Mouse (Mus musculus): ENCODE results near the gene Plcxd1. TPM values are rescaled to one million over a fixed set of nuclear protein-coding genes. Genes with fewer than 3 reads are reported as not detected.
"Not testable (repeated sequence)": the region's sequence is repeated elsewhere in the genome, so short reads cannot be mapped to it uniquely, and the experiment has no call there.

The Plcxd1 gene
- polyA plus RNA-seq (2016; fragmentation: Nextera tagmentation; extraction: Ambion mirVana), result 0.84 and 1.1 TPM in 2 replicates

- Histone ChIP-seq H3K27ac (no peak within 1 kb of the TSS), H3K9me3 (no peaks in the 10 kb centered on the region), H3K4me3 (peak within 1 kb of the TSS; percentile 59), H3K36me3 (peaks cover 27% of the 10 kb centered on the region), H3K27me3 (ENCODE audit: insufficient read depth, poor library complexity, severe bottlenecking) (peaks cover 34% of the 10 kb centered on the region), H3K4me1 (peaks cover 27% of the 10 kb centered on the region)
- 4% methylated on average over 25 of the region's 25 CpGs for WGBS
- DNase-seq (ENCODE audit: low spot score), result no peak
Observed at GRCm38 (mm10) chr5:110099656-110100580, at the start of gene Plcxd1. Plcxd1 (plus strand) TSS chr5:110099969.

DNA sequence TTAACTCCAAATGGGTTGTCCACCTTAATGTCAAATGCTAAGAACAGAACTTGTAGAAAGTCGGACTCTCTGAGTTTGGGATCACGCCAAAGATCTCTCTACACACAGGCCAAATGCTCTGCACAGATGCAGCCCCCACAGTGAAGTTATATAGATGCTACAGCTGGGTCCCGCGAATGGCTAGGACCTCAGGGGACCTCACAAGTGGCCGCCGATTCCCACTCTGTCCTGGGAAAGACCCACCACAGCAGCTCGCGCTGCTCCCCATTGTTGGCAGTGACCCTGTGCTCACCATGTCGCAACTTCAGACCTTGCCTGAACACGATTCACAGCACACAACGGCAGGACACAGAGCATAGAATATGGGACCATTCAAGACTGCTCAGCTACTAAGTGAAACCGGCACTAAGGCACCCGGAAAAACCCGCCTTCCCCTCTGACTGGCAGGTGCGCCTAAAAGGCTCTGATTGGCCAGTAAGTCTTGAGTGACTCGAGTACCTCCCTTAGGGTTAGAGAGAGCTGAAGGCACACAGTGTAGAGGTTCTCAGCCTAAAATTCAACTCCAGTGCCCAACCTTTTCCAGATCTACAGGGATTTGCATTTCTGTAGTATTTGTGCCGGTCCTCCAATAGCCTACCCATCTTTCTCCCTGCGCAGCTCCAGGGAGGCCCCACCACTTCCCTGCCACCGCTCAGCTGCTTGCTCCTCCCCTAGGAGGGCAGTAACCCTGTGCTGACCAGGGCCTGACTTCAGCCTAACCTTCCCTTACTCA, 41.9 kb upstream of the Plcxd1 start:
- H3K27ac ChIP-seq, result peak overlapping the region; percentile 86
- H3K4me1 ChIP-seq, result no peaks in the 10 kb centered on the region
- no peaks in the 10 kb centered on the region for H3K9me3 ChIP-seq
- peak overlapping the region; percentile 77 for H3K4me3 ChIP-seq
- peak; percentile 92 for DNase-seq (ENCODE audit: low spot score)
- no peaks in the 10 kb centered on the region for H3K27me3 ChIP-seq (ENCODE audit: insufficient read depth, poor library complexity, severe bottlenecking)
- WGBS, result 1% methylated on average over 19 of the region's 19 CpGs
- H3K36me3 ChIP-seq, result no peaks in the 10 kb centered on the region

DNA sequence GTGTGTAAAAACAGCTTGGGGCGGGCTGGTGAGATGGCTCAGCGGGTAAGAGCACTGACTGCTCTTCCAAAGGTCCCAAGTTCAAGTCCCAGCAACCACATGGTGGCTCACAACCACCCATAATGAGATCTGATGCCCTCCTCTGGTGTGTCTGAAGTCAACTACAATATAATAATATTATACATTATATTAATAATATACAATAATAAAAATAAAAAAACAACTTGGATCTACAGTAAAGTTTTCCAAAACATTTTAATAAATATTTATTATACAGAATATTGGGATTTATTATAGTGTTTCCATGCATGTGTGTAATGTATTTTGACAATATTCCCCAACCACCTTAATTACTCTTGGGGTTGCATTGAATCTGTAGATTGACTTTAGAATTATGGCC, 27.4 kb upstream of the Plcxd1 start, which contains the start of gene Gm17655:
Gm17655 (minus strand) TSS at position 101 of the 400 bp plus-strand sequence.
- not testable (repeated sequence) for H3K4me1 ChIP-seq; H3K27ac ChIP-seq; H3K27me3 ChIP-seq (ENCODE audit: insufficient read depth, poor library complexity, severe bottlenecking); H3K4me3 ChIP-seq; H3K36me3 ChIP-seq; DNase-seq (ENCODE audit: low spot score)
- WGBS, result 70% methylated on average over 2 of the region's 2 CpGs
- H3K9me3 ChIP-seq, result peaks cover 21% of the 10 kb centered on the region

- peaks cover 17% of the 10 kb centered on the region for H3K9me3 ChIP-seq
- no peaks in the 10 kb centered on the region for H3K27me3 ChIP-seq (ENCODE audit: insufficient read depth, poor library complexity, severe bottlenecking)
- H3K4me3 ChIP-seq, result no peak overlapping the region
- 0 out of 2 replicates have a peak, but pooled peaks cover 3% of the 10 kb centered on the region for H3K4me1 ChIP-seq
- DNase-seq (ENCODE audit: low spot score), result no peak
- H3K27ac ChIP-seq, result no peak overlapping the region
- WGBS, result 73% methylated on average over 4 of the region's 4 CpGs
- peaks cover 9% of the 10 kb centered on the region for H3K36me3 ChIP-seq
Observed at GRCm38 (mm10) chr5:110082961-110083360, 16.8 kb upstream of the Plcxd1 start.

DNA sequence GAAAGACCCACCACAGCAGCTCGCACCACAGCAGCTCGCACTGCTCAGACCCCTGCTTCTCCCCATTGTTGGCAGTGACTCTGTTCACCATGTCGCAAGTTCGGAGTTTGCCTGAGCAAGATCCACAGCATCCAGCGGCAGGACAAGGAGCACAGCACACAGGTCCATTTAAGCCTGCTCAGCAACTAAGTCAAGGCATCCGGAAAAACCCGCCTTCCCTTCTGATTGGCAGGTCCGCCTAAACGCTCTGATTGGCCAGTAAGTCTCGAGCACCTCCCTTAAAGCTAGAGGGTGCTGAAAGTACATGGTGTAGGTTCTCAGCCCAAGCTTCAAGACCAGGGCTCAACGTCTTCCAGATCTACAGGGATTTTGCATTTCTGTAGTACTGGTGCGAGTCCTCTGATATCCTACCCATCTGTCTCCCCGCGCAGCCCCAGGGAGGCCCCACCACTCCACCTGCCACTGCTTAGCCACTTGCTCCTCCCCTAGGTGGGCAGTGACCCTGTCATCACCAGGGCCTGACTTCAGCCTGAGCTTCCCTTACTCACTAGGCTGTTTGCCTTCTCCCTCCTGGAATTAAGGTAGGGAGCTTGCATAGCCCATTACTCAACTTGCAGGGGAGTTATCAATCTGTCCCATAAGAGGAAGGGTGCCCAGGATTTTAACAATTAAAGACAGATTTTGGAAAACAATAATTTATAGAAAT, 13.5 kb upstream of the Plcxd1 start:
- no peak overlapping the region for H3K27ac ChIP-seq
- WGBS, result 21% methylated on average over 14 of the region's 14 CpGs
- peak overlapping the region; percentile 40 for H3K4me3 ChIP-seq
- 0 out of 2 replicates have a peak, but pooled peaks cover 3% of the 10 kb centered on the region for H3K4me1 ChIP-seq
- no peaks in the 10 kb centered on the region for H3K36me3 ChIP-seq
- peak; percentile 82 for DNase-seq (ENCODE audit: low spot score)
- H3K9me3 ChIP-seq, result no peaks in the 10 kb centered on the region
- H3K27me3 ChIP-seq (ENCODE audit: insufficient read depth, poor library complexity, severe bottlenecking), result no peaks in the 10 kb centered on the region

- Histone ChIP-seq H3K4me1 (peaks cover 4% of the 10 kb centered on the region; the same call in 1 of the 2 replicates), H3K27ac (no peak overlapping the region), H3K4me3 (no peak overlapping the region), H3K9me3 (no peaks in the 10 kb centered on the region), H3K36me3 (no peaks in the 10 kb centered on the region), H3K27me3 (ENCODE audit: insufficient read depth, poor library complexity, severe bottlenecking) (no peaks in the 10 kb centered on the region)
- 71% methylated on average over 2 of the region's 2 CpGs for WGBS
- DNase-seq (ENCODE audit: low spot score), result no peak
Observed at GRCm38 (mm10) chr5:110091546-110091945, 8.2 kb upstream of the Plcxd1 start.

GRCm38 (mm10) chr5:110094030-110094846, 5.5 kb upstream of the Plcxd1 start, which contains the start of gene Gm35315:
Gm35315 (minus strand) TSS chr5:110094420.
- H3K4me3 ChIP-seq, result peak within 1 kb of the TSS; percentile 69
- H3K27me3 ChIP-seq (ENCODE audit: insufficient read depth, poor library complexity, severe bottlenecking), result peaks cover 8% of the 10 kb centered on the region
- no peaks in the 10 kb centered on the region for H3K36me3 ChIP-seq
- DNase-seq (ENCODE audit: low spot score), result peak; percentile 95
- H3K9me3 ChIP-seq, result no peaks in the 10 kb centered on the region
- peaks cover 4% of the 10 kb centered on the region; the same call in 1 of the 2 replicates for H3K4me1 ChIP-seq
- H3K27ac ChIP-seq, result peak within 1 kb of the TSS; percentile 89
- 2% methylated on average over 25 of the region's 25 CpGs for WGBS

- H3K27ac ChIP-seq, result peak overlapping the region; percentile 89
- 7% methylated on average over 4 of the region's 4 CpGs for WGBS
Observed at GRCm38 (mm10) chr5:110094847-110095213, 4.9 kb upstream of the Plcxd1 start.

GRCm38 (mm10) chr5:110098991-110099477, 735 bp upstream of the Plcxd1 start:
- no peak for DNase-seq (ENCODE audit: low spot score)
- peaks cover 18% of the 10 kb centered on the region for H3K36me3 ChIP-seq
- no peak overlapping the region for H3K27ac ChIP-seq
- 41% methylated on average over 1 of the region's 1 CpGs for WGBS
- no peak overlapping the region for H3K4me3 ChIP-seq
- H3K4me1 ChIP-seq, result peaks cover 28% of the 10 kb centered on the region
- H3K9me3 ChIP-seq, result no peaks in the 10 kb centered on the region
- H3K27me3 ChIP-seq (ENCODE audit: insufficient read depth, poor library complexity, severe bottlenecking), result peaks cover 34% of the 10 kb centered on the region

More at GRCm38 (mm10) chr5:110094847-110095213, 4.9 kb upstream of the Plcxd1 start:
- no peaks in the 10 kb centered on the region for H3K36me3 ChIP-seq
- H3K27me3 ChIP-seq (ENCODE audit: insufficient read depth, poor library complexity, severe bottlenecking), result peaks cover 12% of the 10 kb centered on the region
- H3K9me3 ChIP-seq, result no peaks in the 10 kb centered on the region
- peak overlapping the region; percentile 69 for H3K4me3 ChIP-seq
- peaks cover 4% of the 10 kb centered on the region; the same call in 1 of the 2 replicates for H3K4me1 ChIP-seq
- DNase-seq (ENCODE audit: low spot score), result no peak

DNA sequence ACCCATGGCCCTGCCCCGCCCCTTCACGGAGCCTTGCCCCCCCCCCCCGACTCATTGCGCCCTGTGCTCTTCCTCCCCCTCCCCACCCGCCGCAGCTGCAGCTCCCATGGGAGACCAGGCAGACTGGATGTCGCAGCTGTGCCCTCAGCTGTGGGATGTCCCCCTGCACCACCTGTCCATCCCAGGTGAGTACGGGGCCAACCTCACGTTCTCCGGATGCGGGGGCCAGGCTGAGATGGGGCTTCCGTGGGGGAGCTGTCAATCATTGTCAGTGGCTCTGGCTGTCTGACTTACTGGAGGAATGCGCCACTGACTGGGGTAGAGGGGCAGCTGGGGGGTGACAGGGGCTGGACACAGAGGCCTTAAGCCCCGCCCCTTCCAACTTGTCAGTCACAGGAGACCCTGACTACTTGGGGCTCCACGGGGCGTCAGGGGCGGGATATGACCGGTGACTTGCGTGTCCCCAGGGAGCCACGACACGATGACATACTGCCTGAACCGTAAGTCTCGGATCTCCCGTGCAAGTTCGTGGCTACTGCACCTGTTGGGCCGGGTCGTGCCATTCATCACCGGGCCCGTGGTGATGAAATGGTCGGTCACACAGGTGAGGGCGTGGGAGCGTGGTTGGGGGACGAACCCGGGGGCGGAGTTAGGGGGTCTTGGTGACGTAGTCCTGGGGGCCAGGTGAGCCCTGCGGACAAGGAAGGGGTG, 1.3 kb downstream of the Plcxd1 start:
- Histone ChIP-seq H3K9me3 (no peaks in the 10 kb centered on the region), H3K27ac (peak overlapping the region; percentile 52), H3K4me1 (peaks cover 25% of the 10 kb centered on the region), H3K4me3 (peak overlapping the region; percentile 59), H3K36me3 (peaks cover 39% of the 10 kb centered on the region), H3K27me3 (ENCODE audit: insufficient read depth, poor library complexity, severe bottlenecking) (peaks cover 34% of the 10 kb centered on the region)
- DNase-seq (ENCODE audit: low spot score), result peak; percentile 75
- 1% methylated on average over 37 of the region's 37 CpGs for WGBS

DNA sequence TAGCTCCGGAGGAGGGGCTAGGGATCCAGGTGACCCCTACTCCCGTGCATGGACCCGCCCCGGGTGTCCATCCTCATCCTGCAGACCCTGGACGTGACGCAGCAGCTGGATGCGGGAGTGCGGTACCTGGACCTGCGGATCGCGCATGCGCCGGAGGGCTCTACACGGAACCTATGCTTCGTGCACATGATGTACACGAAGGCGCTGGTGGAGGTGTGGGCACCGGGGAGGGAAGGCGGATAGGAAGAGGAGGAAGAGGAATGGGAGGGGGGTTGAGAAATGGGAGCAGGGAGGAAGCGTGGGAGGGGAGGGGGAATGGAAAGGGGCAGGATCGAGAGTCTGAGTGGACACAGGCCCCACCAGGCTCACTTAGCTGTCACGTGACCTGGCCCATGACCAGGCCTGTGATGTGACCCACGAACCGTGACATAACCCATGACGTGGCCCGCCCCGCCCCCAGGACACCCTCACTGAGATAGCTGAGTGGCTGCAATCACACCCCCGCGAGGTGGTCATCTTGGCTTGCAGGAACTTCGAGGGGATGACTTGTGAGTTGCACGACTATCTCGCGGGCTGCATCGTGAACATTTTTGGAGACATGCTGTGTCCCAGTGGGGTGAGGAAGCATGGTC, 2.1 kb downstream of the Plcxd1 start:
- H3K27me3 ChIP-seq (ENCODE audit: insufficient read depth, poor library complexity, severe bottlenecking), result peaks cover 34% of the 10 kb centered on the region
- WGBS, result 12% methylated on average over 34 of the region's 34 CpGs

More for the DNA sequence above, 2.1 kb downstream of the Plcxd1 start:
- no peaks in the 10 kb centered on the region for H3K9me3 ChIP-seq
- peak overlapping the region; percentile 59 for H3K4me3 ChIP-seq
- peak; percentile 87 for DNase-seq (ENCODE audit: low spot score)
- peaks cover 32% of the 10 kb centered on the region for H3K4me1 ChIP-seq
- H3K36me3 ChIP-seq, result peaks cover 44% of the 10 kb centered on the region
- peak overlapping the region; percentile 52 for H3K27ac ChIP-seq

All from heart, embryonic 10.5 days (tissue).